Mouse (Mus musculus) monocyte, adult 5-6 weeks (primary cell): ENCODE measurements around the gene Rdh8. TPM values are rescaled to one million over a fixed set of nuclear protein-coding genes. Genes with fewer than 3 reads are reported as not detected.

ENCODE experiments used
- ATAC-seq: fragments of 153-309, 156-312 bp; replicated peaks from 2 replicates; pipeline ENCODE4 v1.8.0; 2017; ENCODE audit warnings: mild to moderate bottlenecking; ENCODE audit not compliant: low TSS enrichment, insufficient number of reproducible peaks, severe bottlenecking, poor library complexity, low FRiP score
- total RNA-seq: library from RNA; stranded (forward); fragments of 200-1000, 200-491, 200-594 nt; gene quantifications from 3 replicates; pipeline ENCODE4 v1.2.3, GENCODE M21; 2017

The Rdh8 gene
- not detected in 3 replicates for total RNA-seq

GRCm38 (mm10) chr9:20818236-20818635 lies at the start of gene Rdh8:
TSS of gene Rdh8 (plus strand) at chr9:20818503.
- ATAC-seq: no peak

DNA sequence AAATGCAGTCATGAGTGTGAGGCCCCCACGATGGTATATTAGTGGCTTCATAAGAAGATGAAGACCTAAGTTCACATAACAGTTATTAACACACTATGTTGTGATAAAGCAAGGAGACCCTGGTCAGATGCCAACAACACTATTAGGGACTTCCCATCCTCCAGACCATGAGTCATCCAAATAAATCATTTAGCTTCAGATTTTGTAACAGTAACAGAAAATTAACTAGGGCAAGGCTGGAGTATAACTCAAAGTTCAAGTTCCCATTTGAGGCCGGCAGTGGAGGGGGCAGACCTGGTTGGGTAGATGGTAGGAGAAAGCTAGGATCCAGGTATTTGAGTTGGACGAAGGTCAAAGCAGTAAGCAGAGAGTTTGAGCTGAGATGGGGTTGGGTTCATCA lies 37.0 kb upstream of the Rdh8 start:
- ATAC-seq: no peak

- no peak for ATAC-seq
These were observed 33.2 kb upstream of the Rdh8 start for GRCm38 (mm10) chr9:20785055-20785454.

GRCm38 (mm10) chr9:20787992-20788391 lies 30.3 kb upstream of the Rdh8 start:
- ATAC-seq: no peak

GRCm38 (mm10) chr9:20789651-20790050 lies 28.7 kb upstream of the Rdh8 start:
- ATAC-seq: no peak

DNA sequence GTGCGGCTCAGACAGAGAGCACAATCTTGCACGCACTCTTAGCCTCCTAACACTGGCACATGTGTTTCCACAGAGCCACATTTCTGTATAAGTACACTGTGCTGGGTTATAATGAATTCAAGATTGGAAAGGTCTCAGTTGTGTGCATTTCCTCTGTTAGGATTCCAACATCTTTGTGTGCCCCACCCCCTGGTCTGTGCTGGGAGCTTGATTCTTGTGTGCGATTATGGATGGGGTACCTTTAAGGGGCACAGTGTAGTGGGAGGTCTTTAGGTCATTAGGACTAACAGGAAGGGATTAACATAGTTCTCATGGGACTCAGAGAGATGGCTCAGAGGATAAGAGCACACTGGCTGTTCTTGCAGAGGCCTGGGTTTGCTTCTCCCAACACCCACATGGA lies 28.0 kb upstream of the Rdh8 start:
- no peak for ATAC-seq

- no peak for ATAC-seq
These were observed 24.0 kb upstream of the Rdh8 start for GRCm38 (mm10) chr9:20794108-20794806.

- no peak for ATAC-seq
These were observed 13.8 kb upstream of the Rdh8 start for GRCm38 (mm10) chr9:20804266-20805158.

DNA sequence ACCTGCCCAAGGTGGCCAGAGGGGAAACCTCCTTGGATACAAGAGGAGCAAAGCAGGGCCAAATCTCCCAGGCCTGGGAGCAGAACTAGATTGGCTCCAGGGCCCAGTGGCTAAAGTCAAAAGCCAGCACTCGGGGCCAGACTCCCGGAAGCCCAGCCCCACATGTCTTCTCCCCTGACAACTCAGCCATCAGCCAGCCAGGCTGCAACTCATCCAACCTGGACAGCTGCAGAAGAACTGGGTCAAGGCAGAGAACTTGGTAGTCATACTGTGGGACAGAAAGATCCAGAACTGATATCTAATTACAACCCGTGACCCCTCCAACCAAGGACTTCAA lies 13.2 kb upstream of the Rdh8 start:
- ATAC-seq: no peak

- ATAC-seq: no peak
These were observed 12.6 kb upstream of the Rdh8 start for GRCm38 (mm10) chr9:20805706-20806105.

GRCm38 (mm10) chr9:20810271-20810670 lies 8.0 kb upstream of the Rdh8 start:
- ATAC-seq: no peak

- ATAC-seq: no peak
These were observed 7.5 kb upstream of the Rdh8 start for GRCm38 (mm10) chr9:20810773-20811172.

GRCm38 (mm10) chr9:20812537-20813271 lies 5.6 kb upstream of the Rdh8 start:
- no peak for ATAC-seq

DNA sequence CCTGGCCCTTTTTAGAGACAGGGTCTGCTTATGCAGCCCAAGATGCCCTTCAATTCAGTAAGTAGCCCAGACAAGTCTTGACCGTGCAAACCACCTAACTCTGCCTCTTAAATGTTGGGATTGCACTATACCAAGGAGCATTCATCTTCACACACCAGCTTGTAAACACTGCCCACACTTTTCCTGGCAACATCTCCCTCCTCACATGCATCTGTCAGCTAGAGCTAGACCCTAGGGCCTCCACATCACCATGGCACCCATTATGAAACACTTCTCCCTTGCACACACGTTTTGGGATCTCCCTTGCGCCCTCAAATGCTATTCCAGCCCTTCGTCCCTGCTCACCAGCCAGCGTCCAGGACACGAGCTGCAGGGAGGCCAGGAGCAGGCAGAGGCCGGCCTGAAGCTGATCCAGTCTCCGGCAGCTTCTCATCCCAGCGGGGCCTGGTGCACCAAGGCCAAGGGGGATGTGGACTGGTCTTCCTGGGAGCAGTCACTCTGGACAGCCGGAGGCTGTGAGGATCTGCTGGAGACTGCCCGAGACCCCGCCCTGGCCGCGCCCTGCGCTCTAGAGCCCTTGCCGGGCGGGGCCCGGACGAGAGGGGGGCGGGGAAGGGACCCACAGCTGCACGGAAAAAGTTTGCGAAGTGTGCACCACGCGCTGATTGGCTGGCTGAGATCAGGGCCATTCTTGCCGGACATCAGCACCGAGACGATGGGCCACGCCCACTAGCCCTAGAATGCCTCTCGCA lies 3.6 kb upstream of the Rdh8 start, which contains the start of gene Col5a3:
Gene Col5a3, minus strand, starts transcription at position 547 of the 752 bp plus-strand sequence.
- ATAC-seq: no peak

DNA sequence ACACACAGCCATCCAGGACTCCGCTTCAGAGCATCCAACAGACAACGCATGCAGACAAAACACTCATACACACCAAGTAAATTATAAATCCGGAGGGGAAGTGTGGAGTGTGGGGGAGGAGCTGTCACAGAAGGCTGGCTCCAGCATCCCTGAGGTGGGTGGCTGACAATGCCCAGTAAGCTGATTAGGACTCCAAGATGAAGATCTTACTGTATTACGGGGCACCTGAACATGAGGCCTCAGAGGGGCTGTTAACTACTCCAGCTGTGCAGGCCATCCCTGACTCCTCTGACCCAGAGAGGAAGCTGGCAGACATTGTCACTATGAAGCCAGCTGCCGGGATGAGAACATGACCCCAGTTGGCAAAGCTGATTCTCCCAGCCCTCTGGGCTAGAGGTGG lies 1.7 kb downstream of the Rdh8 start:
- ATAC-seq: no peak

GRCm38 (mm10) chr9:20822821-20823220 lies 4.5 kb downstream of the Rdh8 start:
- ATAC-seq: no peak

DNA sequence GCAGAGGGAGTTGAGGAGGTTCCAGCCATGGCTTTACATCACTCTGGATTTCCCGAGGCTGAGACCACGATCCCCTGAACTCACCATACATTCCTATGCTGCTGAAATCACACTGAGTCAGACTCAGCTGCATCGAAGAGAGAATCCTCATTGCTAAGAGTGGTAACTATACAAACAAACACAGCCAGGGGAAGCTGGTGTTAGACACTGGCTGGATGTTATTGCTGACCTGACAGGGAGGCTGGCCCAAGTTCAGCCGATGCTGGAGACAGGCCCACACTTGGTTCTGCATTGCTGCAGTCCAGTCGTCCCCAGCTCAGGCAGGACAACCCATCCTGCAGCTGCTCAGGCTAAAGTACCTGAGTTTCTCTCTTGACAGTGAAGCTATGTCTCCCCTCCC lies 7.5 kb downstream of the Rdh8 start:
- no peak for ATAC-seq

GRCm38 (mm10) chr9:20828127-20828526 lies 9.8 kb downstream of the Rdh8 start:
- no peak for ATAC-seq
